Mouse (Mus musculus): ENCODE data around the gene Trmt2b.
"Not testable (repeated sequence)": the region's sequence is repeated elsewhere in the genome, so short reads cannot be mapped to it uniquely, and the experiment has no call there.

Trmt2b gene

DNA sequence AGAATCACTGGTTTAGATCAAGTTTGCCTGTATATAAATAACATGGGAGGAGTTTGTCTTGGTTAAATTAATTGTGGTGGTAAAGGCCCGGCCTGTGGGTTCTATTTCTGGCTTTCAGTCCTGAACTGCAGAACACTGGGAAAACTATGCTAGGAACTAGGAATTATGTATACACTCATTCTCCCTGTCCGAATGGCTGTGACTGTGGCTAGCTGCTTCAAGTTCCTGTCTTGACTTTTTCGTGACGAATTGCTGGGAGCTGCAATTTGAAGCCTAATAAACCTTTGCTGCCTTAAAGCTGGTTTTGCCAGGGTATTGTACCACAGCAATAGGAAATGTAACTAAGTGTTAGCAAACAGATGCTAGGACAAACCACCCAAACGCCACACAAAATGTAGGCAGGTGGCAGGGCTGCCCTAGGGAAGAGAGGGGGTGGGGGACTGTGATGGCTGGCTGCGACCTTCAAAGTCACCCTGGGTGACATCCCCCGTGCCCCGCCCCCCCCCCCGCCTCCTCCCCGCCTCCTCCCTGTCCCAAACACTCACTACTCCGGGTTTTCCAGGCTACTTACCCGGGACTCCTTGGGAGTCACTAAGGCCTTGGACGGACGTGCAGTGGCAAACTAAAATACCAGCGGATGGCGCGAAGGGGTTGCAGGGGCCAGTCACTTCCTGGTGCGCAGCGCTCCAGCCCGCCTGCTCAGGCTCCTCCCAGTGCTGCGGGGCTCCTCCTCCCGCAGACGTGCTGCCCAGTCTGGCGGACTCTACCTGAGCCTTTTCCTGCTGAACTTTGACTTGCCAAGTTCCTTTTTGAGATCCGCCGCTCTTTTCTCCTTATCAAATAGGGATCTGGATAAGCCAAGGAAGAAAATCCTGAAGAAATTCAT, at the start of gene Trmt2b:
TSS of gene Trmt2b (minus strand) at position 710 of the 886 bp plus-strand sequence.
- in situ Hi-C loops (cut with MboI, MseI), result no loop called here

DNA sequence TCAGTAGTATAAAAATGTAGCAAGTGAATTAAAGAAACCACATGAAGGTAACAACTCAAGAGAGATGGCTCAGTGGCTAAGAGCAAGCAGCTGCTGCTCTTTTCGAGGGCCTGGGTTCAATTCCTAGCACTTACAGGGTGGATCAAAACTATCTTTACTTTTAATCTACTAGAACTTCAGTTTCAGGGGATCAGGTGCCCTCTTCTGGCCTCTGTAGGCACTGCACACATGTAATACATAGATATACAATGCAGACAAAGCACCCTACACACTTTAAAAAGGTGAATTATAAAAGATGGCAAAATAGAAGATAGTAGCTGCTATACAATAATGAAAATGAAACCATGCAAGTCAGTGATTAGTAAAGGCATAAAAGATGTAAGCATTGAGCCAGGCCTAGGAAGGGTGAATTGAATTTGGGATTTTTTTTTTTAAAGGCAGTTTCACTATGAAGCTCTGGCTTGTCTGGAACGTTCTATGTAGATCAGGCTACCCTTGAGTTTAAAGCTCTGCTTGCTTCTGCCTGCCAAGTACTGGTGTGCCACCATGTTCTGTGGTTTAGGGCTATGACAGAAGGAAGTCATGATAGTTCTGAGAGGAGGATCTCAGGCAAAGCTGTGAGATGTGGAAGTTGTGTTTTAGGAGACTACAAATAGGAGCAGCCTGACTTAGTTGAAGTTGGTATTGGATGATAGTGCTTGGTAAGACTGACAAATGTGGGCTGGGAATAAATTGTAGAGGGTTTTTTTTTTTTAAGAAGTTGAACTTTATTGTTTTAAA, 42.6 kb upstream of the Trmt2b start:
- in situ Hi-C loops (cut with MboI, MseI), result no loop called here

GRCm38 (mm10) chrX:134311193-134311592, 34.4 kb upstream of the Trmt2b start:
- in situ Hi-C loops (cut with MboI, MseI), result not testable (repeated sequence)

GRCm38 (mm10) chrX:134308275-134308634, 31.5 kb upstream of the Trmt2b start:
- in situ Hi-C loops (cut with MboI, MseI), result no loop called here

- in situ Hi-C loops (cut with MboI, MseI), result no loop called here
These were observed 30.9 kb upstream of the Trmt2b start, which contains the start of gene Cenpi for GRCm38 (mm10) chrX:134307534-134308274. Cenpi (plus strand) TSS chrX:134308084.

GRCm38 (mm10) chrX:134303287-134303686, 26.5 kb upstream of the Trmt2b start:
- in situ Hi-C loops (cut with MboI, MseI), result no loop called here

DNA sequence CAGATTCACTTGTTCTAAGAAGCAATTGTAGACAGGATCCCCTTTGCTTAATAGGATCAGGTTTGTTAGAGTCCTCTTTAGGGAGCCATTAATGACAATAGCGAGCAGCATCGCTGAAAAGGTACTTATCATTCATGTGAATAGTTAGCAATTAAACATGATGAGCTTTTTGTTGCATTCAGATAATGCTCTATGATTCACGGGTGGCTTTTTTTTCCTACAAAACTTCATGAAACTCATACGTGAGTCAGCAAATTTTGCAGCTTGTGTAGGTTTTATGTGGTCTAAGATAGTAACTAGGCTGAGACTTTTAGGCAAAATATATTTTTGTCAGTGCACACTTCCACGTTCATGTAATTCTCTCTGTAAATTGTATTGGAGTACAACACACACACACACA, 23.4 kb upstream of the Trmt2b start:
- in situ Hi-C loops (cut with MboI, MseI), result no loop called here

DNA sequence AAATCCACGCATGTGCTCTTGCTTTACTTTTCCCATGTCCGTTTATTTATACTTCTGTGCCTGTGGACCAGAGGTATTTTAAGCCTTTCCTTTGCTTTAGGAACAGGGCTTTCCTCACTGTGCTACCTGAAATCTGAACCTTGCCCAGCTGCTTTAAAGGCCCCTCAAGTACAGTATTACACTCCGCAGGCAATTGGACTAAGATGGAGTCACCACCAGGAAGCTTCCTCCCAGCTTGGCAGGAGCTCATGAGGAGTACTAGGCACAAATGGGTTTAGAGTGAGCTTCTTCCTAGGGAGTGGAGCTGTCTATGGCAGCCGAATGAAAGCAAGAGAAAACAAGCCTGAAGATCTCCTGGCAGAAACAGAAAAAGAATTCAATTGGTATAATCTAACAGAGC, 20.4 kb upstream of the Trmt2b start:
- in situ Hi-C loops (cut with MboI, MseI), result no loop called here

DNA sequence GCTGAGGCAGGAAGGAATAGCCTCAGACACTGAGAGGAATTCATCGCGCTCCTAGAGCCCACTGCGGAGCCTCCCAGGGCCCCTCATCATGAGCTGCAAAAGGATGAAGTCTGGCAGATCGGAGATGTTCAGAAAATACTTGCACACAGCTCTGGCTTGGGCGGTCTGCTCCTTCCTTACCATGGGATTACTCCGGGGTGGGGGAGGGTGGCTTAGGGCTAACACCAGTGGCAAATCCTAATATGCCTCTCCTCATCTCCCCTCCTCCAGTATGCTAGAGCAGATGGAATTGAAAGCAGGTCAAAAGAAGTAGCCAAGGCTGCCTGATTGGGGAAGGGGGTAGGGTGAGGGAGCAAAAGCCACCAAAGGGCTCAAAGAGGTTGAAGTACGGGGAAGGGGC, 20.0 kb upstream of the Trmt2b start:
- in situ Hi-C loops (cut with MboI, MseI), result no loop called here

- in situ Hi-C loops (cut with MboI, MseI), result no loop called here
These were observed 19.5 kb upstream of the Trmt2b start for GRCm38 (mm10) chrX:134296301-134296700.

GRCm38 (mm10) chrX:134287305-134287704, 10.5 kb upstream of the Trmt2b start:
- in situ Hi-C loops (cut with MboI, MseI), result no loop called here

DNA sequence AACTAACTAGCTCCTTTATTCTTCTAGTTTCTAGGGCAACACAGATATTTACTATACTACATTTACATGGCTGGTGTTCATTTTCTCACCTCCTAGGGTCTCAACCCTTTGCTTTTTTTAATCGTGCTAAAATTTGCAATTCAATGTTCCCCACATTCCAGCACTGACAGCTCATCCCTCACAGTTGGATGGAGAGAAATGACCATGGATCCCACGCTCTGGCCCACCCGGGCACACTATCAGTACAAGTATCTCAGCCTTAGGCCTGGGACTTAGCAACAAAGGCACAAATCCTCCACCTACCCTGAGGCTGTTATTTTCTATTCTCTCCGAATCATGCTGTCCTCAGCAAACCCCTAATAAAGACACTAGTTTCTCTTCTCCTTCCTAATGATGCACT, 9.0 kb upstream of the Trmt2b start:
- in situ Hi-C loops (cut with MboI, MseI), result no loop called here

GRCm38 (mm10) chrX:134285102-134285501, 8.3 kb upstream of the Trmt2b start:
- in situ Hi-C loops (cut with MboI, MseI), result no loop called here

- in situ Hi-C loops (cut with MboI, MseI), result no loop called here
These were observed 3.7 kb upstream of the Trmt2b start for GRCm38 (mm10) chrX:134280531-134280930.

DNA sequence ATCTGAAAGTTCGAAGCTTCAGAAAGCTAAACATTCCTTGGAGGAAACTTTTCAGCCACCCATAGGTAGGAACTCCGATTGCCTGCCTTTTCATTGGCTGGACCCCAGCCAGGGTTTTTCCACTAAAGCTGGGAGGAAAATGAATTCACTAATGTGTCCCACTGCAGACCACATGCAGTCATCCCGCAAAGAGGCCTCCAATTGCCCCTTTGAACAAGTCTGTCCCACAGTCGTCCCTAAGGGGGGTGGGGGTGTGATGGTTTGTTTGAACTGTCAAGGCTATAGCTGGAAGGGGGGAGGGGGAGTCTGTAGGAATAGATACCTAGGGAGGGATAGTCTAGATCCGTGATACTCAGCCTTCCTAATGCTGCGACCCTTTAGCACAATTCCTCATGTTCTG, 1.1 kb downstream of the Trmt2b start:
- in situ Hi-C loops (cut with MboI, MseI), result no loop called here

- in situ Hi-C loops (cut with MboI, MseI), result loop anchor here in 1 of 2 experiments (10.0 kb wide), 1 partner anchor 307 kb away; no protein-coding TSS in a partner anchor
These were observed 14.7 kb downstream of the Trmt2b start for GRCm38 (mm10) chrX:134262129-134262528.

- in situ Hi-C loops (cut with MboI, MseI), result loop anchor here in 1 of 2 experiments (10.0 kb wide), 1 partner anchor 306 kb away; no protein-coding TSS in a partner anchor
These were observed 15.6 kb downstream of the Trmt2b start for GRCm38 (mm10) chrX:134261191-134261590.

DNA sequence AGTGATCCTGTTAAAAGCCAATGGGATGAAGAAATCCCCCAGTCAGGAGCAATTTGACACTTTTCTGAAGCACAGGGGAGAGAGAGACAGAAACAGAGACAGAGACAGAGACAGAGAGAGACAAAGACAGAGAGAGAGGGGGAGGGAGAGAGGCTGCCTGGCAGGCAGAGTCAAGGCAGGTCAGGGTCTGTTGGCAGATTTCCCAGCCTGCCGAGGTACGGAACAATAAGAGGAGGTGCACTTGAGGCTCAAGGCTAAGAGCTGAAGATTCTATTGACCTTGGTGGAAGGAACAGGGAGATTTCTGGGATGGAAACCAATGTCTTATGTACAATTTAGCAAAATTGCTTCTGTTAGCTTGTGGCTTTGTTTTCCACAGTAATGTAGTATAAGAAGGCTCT, 28.6 kb downstream of the Trmt2b start:
- in situ Hi-C loops (cut with MboI, MseI), result no loop called here

DNA sequence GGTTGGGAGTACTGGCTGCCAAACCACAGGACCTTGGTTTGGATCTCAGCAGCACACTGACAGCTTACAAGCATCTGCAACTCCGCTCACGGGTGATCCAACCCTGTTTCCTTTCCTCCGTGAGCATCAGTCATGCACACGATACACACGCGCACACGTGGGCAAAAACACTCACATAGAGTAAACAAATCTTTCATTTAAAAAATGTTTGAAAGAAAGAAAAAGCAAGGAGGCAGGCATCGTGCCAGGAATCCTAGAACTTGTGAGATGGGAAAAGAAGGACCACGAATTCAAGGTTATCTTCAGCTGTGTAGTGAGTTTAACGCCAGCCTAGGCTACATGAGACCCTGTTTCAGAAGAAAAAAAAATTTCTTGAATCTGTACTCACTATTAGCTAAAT, 30.8 kb downstream of the Trmt2b start:
- in situ Hi-C loops (cut with MboI, MseI), result no loop called here

GRCm38 (mm10) chrX:134238266-134238665, 38.5 kb downstream of the Trmt2b start:
- in situ Hi-C loops (cut with MboI, MseI), result loop anchor here in 1 of 2 experiments (10.0 kb wide), 1 partner anchor 1627 kb away; no protein-coding TSS in a partner anchor

GRCm38 (mm10) chrX:134233048-134233447, 43.7 kb downstream of the Trmt2b start:
- in situ Hi-C loops (cut with MboI, MseI), result loop anchor here in 1 of 2 experiments (10.0 kb wide), 1 partner anchor 1632 kb away; no protein-coding TSS in a partner anchor

- in situ Hi-C loops (cut with MboI, MseI), result no loop called here
These were observed 54.9 kb downstream of the Trmt2b start, which contains the start of gene Nox1 for GRCm38 (mm10) chrX:134221856-134222255. Nox1 (minus strand) TSS chrX:134221956.
